Mouse (Mus musculus): ENCODE measurements around the gene Ces3a.
"Not testable (repeated sequence)": the region's sequence is repeated elsewhere in the genome, so short reads cannot be mapped to it uniquely, and the experiment has no call there.

Gene Ces3a

GRCm38 (mm10) chr8:105048371-105048854 lies at the start of gene Ces3a:
Gene Ces3a, plus strand, starts transcription at chr8:105048601.
- no peak for DNase-seq (ENCODE audit: low spot score)

GRCm38 (mm10) chr8:104999183-104999582 lies 49.2 kb upstream of the Ces3a start:
- DNase-seq (ENCODE audit: low spot score): no peak

GRCm38 (mm10) chr8:105000586-105000985 lies 47.8 kb upstream of the Ces3a start, which contains the start of gene Ces2h:
Gene Ces2h, plus strand, starts transcription at chr8:105000853.
- DNase-seq (ENCODE audit: low spot score): no peak

GRCm38 (mm10) chr8:105010000-105010399 lies 38.4 kb upstream of the Ces3a start:
- no peak for DNase-seq (ENCODE audit: low spot score)

- DNase-seq (ENCODE audit: low spot score): no peak
These were observed 37.3 kb upstream of the Ces3a start for GRCm38 (mm10) chr8:105011136-105011535.

- DNase-seq (ENCODE audit: low spot score): no peak
These were observed 34.0 kb upstream of the Ces3a start for GRCm38 (mm10) chr8:105014391-105014790.

GRCm38 (mm10) chr8:105021954-105022353 lies 26.4 kb upstream of the Ces3a start:
- DNase-seq (ENCODE audit: low spot score): no peak

- DNase-seq (ENCODE audit: low spot score): no peak
These were observed 25.3 kb upstream of the Ces3a start for GRCm38 (mm10) chr8:105023087-105023486.

GRCm38 (mm10) chr8:105025050-105025449 lies 23.4 kb upstream of the Ces3a start:
- no peak for DNase-seq (ENCODE audit: low spot score)

GRCm38 (mm10) chr8:105043510-105043909 lies 4.9 kb upstream of the Ces3a start:
- no peak for DNase-seq (ENCODE audit: low spot score)

GRCm38 (mm10) chr8:105045824-105046401 lies 2.5 kb upstream of the Ces3a start:
- DNase-seq (ENCODE audit: low spot score): no peak

- no peak for DNase-seq (ENCODE audit: low spot score)
These were observed 7.8 kb downstream of the Ces3a start for GRCm38 (mm10) chr8:105056211-105056610.

GRCm38 (mm10) chr8:105060056-105060455 lies 11.7 kb downstream of the Ces3a start:
- DNase-seq (ENCODE audit: low spot score): no peak

- no peak for DNase-seq (ENCODE audit: low spot score)
These were observed 18.4 kb downstream of the Ces3a start for GRCm38 (mm10) chr8:105066761-105067160.

GRCm38 (mm10) chr8:105067905-105068304 lies 19.5 kb downstream of the Ces3a start:
- not testable (repeated sequence) for DNase-seq (ENCODE audit: low spot score)

GRCm38 (mm10) chr8:105068971-105069370 lies 20.6 kb downstream of the Ces3a start:
- DNase-seq (ENCODE audit: low spot score): no peak

GRCm38 (mm10) chr8:105076601-105077000 lies 28.2 kb downstream of the Ces3a start:
- no peak for DNase-seq (ENCODE audit: low spot score)

GRCm38 (mm10) chr8:105077071-105077470 lies 28.7 kb downstream of the Ces3a start:
- DNase-seq (ENCODE audit: low spot score): no peak

- DNase-seq (ENCODE audit: low spot score): no peak
These were observed 30.2 kb downstream of the Ces3a start for GRCm38 (mm10) chr8:105078591-105078990.

GRCm38 (mm10) chr8:105080814-105081336 lies 32.5 kb downstream of the Ces3a start:
- no peak for DNase-seq (ENCODE audit: low spot score)

GRCm38 (mm10) chr8:105083449-105084050 lies 35.1 kb downstream of the Ces3a start, which contains the start of gene Ces3b:
Gene Ces3b, plus strand, starts transcription at chr8:105083753.
- DNase-seq (ENCODE audit: low spot score): no peak

GRCm38 (mm10) chr8:105088166-105088565 lies 39.8 kb downstream of the Ces3a start:
- DNase-seq (ENCODE audit: low spot score): not testable (repeated sequence)

- DNase-seq (ENCODE audit: low spot score): no peak
These were observed 40.2 kb downstream of the Ces3a start for GRCm38 (mm10) chr8:105088581-105088980.

Measured in ovary, postnatal 14 days (tissue).